Mouse (Mus musculus) cerebellum, adult 11 months (tissue): Measurements from ENCODE around the gene Rfx4.

Experiments used
- DNase-seq: peaks from one replicate; pipeline ENCODE4 v3.0.0; 2022

Gene Rfx4

DNA sequence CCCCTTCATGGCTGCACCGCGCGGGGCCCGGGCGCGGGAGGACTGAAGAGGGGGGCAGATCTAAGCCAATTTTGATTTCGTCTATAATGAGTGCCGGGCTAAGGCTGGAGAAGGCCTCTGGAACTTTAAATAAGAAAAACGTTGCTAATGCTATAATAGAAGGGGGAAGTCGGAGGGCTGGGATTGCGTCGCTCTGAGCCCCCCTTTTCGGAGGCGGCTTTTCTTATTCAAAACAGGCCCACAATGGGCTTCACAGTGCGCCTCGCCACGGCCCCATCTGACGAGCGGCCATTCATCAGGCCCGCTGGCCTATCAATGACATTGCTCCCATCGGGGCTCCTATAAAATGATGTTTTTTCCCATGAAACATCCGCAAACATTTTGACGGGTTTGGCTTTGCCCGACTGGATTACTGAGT is at the start of gene Rfx4:
Gene Rfx4, plus strand, starts transcription at position 277 of the 418 bp plus-strand sequence.
- no peak for DNase-seq

DNA sequence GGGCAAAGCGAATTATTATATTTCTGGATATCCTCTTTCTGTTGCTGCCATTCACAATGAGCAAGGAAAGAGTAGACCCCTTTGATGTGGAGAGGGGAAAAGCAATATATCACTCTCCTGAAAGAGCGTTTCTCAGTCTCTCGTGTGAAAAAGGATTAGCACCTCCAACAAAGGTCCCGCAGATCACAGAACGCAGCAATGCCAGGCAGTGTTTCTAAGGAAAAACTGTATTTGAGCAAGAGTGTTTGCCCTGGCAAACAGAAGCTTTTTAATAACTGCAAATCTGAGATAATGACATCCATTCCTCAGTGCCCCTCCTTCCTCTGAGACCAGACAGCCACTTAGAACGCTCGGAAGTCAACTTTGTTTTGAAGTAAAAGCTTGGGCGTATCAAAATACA is 49.3 kb upstream of the Rfx4 start:
- DNase-seq = no peak

DNA sequence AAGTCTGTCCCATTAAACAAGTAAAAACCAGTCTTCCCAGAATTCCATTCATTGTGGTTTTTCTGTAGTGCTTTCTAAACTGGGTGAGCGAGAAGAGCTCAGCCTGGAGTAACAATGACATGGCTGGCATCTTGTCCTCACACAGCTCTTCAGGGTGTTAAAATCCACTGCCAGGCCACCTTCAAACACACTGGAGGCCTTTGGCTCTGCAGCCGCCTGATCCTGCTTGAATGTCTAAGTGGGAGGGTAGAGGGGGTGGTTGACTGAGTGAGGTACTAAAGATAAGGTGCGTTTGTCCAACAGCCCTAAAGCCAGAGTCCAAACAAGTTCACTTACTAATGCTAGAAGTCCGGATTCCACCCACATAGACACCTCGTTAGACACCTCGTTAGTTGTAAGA is 48.6 kb upstream of the Rfx4 start:
- no peak for DNase-seq

DNA sequence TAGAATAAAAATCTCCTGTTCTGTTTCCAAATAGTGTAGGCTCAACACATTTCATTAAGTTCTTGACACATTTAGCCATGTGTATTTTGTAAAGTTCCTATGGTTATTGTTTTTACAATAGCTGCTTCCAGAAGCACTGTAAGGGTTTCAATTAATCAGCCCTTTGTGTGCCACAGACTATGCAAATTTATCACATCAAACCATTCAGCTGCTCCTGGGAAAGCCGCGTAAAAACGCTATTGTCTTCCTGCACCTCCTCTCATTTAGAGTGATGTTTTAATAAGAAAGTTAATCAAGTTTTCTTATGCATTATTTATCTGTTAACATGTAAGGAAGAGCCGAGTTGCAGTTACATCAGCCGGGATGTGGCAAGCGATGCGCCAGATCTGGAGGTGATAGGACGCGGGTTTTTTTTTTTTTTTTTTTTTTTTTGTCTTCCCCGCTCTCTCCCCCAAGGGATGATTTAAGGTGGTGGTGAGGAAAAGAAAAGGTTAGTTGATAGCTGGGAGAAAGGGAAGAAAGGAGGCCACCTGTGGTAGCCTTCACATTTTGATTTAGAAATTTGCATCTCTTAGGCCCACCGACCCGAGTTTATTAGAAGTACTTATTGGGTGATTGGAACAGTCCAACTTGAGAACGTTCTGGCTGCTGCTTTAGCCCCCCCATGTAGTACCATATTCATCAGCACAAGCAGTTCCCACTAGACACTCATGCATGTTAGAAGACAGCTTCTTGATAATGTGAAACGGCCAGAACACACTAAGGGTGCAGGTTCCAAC is 47.9 kb upstream of the Rfx4 start:
- DNase-seq = no peak

DNA sequence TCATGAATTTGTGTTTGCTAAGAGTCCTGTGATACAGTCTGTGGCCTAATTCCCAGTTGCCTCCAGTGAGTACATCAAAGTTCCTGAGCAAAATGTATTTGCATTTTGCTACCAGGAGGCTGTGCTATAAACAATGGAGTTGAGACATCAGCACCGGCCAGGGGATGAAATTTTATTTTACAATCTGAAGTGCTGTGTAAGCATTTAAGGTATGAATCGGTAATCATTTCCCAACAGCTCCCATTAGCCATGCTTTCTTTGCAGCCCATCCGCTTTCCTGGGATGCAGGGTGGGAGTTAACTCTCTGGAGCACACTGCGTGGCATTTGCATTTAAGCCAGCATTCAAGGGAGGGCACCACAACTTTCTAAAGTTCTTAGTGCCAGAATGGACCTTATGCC is 45.7 kb upstream of the Rfx4 start:
- no peak for DNase-seq

DNA sequence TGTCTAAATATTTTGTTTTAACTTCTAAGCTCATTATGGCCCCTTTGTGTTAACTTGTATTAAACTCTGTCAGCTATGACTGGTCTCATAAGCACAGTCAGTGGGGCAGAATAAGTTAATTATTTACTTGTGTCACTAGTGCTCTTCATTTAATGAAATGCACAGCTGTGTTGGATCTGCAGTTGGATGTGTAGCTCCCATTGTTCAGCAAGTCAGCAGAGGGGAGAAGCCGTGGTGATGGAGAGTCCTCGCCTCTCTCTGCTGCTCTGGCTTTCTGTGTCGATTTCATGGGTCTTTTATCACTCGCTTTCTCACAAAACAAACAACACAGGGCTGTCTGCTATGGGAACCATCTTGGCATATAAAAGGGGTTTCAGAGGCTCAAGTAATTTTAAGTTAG is 45.0 kb upstream of the Rfx4 start:
- no peak for DNase-seq

DNA sequence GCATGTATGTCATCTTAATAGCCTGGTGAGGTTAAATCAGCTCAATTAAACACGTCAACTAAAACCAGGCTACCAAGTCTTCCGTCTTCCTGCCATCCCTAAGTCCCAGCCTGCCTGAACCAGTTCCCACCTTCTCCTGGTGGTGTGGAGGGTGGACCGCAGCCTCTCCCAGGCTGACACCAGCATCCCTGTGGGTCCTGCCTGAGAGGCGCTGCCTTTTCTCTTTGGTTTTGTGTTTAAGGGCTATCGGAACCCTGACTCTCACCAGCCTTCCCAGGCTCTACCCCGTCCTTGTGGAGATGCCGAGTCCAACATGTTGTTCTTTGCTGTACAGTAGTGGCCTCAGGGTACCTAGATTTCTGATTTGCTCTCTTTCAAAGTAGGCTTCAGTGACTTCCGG is 44.4 kb upstream of the Rfx4 start:
- no peak for DNase-seq

DNA sequence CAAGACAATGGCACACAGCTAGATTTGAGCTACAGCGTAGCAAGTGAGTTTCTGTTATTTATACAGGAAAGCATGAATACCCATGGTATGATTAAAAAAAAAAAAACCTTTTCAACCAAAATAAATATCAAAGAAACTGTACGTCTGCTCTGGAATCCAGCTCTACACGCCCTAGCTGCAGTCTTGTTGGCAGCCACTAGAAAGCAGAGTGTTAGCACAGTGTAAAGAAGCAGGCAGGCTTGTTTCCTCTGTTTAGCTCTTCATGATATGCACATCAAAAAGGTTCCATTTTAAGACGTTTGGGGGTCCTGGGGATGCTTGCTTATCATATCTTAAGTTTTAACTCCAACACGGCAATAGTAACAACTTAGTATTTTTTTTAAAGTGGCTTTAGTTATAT is 43.9 kb upstream of the Rfx4 start:
- DNase-seq = no peak

DNA sequence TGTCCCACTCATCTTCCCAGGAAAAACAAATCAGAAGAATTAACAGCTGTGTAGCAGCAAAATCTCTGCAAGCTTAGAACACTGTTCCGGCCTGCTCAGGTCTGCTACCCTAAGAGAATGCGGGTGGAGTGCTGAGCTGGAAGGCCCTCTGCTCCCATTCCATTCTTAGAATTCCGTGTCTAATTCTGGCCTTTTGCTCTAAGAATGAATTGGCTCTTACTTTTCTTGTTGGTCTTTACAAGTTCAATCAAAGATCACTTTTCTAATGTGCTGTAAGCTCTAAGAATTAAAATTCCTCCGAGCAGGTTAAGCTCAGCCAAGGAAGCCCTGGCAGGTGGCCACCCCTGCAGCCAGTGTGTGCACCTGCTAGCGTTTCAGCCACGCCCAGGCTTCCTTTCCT is 43.3 kb upstream of the Rfx4 start:
- DNase-seq = no peak

DNA sequence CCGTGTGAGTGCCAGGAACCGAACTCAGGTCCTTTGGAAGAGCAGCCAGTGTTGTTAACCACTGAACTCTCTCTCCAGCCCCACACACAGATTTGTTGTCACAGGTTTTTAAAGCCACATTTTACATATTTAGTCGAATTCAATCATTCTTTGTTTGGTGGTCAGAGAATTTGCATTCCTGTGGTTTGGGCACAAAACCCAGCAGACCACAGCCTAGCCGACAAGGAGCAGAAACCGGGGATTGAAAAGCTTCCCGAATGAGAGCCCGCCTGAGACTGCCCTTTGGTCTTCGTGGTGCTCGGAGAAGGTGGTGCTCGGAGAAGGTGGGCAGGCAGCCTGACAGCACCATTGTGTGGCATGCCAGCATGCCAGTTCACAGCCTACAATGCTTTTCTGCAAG is 42.8 kb upstream of the Rfx4 start:
- DNase-seq = no peak

DNA sequence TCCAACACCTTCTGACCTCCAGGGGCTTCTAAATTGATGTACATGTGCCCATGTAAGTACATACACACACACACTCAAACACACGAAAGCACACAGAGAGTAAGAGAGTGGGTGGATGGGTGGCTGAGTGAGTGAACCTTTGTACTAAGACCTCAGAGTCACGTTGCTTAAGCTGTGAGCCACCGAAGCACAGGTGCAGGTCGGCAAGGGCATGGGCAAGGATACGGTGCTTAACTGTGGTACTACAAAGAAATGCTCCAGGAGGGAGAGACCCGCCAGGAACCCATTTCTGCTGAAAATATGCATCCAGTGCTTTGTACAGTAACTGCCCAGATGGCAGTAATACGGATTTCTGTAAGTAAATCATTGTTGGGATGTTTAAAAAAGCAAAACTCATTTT is 40.2 kb upstream of the Rfx4 start:
- DNase-seq = no peak

DNA sequence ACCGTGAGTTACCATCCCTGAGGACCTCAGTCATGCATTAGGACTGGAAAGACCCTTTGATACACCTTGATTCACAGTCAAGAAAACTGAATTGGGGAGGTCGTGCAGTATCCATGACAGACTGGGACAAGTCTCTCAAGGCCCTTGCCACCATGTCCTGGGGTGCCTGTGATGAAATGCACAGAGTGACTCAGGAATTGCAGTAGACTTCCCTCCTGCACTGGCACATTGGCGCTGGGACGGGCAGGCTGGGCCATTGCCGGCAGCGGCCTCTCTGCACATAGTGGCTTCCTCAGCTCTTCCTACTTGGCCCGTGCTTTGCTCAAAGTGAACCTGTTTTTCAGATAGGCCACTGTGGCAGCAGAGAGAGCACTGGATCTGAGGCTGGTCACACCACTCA is 39.3 kb upstream of the Rfx4 start:
- DNase-seq = no peak

DNA sequence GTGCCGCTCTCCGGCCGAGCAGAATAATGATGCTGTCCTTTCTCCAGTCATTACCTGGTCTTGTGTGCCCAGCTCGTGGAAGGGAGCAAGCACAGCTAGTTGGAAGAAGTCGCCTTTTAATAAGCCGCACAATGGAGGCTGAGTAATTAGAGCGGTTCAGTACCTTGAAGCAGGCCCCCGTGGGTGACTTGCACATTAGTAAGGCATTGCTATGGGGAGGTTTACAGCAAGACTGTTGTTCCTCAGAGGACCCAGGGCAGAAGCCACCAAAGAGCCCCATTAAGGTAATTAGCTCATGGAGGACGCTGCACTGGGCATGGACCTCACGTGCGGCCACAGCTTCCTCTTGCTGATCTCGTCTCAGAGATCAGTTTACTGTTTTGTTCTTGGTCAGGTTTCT is 33.2 kb upstream of the Rfx4 start:
- no peak for DNase-seq

DNA sequence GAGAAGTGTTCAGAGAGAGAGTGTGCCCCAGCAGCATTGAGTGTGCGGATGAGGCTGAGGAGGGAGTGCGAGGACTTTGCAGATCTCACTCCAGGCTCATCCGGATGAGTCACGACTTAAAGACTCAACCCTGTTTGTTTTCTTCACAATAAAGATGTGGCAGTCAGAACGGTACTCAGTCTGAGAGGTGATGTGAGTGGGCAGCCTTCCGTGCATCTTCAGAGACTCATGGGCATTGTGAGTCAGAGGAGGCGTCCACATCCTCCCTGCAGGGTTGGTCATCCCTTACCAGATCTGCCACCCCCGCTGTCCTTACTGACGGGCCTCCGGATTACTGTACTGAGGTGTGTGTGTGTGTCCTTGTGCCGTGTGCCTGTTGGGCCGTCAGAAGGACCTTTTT is 28.9 kb upstream of the Rfx4 start:
- DNase-seq = no peak

DNA sequence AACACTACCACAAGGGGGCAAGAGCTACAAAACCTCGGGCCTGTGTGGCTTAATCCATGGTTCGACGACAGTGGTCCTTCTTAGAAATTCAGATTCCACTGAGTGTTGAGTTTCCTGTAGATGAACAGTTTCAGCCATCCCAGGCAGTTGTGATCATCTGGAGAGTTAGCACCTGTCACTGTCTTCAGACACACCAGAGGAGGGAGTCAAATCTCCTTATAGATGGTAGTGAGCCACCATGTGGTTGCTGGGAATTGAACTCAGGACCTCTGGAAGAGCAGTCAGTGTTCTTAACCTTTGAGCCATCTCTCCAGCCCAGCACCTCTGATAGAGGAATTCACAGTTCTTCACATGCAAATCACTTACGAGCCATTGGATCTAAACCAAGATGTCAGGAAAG is 28.1 kb upstream of the Rfx4 start:
- DNase-seq = no peak

DNA sequence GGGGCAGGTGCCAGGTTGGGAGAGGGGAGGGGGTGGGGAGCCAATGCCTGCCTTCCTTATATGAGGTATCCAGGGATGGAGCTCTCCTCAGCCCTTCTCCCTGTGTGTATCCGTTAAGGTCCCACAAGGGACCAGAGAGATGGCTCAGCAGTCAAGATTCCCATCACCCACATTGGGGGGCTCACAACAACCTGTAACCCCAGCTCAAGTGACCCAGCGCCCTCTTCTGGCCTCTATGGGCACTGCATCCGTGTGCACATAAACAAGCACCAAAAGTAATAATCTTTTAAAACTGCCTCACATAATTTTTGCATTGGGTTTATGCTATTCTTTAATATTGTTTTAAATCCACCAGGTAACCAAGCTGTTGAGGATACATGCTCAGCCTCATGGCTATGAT is 25.8 kb upstream of the Rfx4 start:
- DNase-seq = no peak

DNA sequence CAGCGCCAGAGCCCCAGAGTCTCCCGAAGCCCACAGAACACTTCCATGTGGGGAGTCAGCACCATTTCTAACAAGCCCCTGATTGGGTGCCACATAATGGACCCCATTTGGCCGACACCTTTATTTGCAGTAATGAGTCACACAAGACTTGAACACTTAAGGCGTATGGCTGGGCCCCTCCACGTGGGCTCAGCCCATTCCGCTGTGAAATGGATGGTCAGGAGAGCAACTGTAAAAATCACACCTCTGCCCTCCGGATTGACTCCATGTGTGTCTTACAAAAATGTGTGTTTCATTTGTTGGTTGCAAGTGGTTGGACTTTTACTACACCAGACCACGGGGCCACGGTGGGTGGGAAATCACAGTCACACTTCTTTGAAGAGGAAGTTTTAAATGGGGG is 24.9 kb upstream of the Rfx4 start:
- no peak for DNase-seq

DNA sequence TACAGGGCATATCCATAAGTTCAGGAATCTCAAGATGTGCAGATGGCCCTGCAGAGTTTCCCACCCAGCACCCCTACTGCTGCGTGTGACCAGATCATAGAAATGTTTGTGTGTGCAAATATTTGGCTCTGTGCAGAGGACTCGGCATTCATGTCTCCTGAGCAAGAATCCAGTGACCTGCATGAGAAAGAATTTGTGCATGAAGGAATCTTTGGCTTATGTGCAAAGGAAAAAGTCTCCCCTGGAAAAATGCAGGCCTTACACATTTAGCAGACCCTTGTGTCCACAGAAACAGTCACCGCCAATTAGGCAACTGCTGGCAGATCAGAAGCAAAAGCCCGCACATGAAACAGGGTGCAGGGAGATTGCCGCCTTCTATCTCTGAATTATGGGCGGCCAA is 22.4 kb upstream of the Rfx4 start:
- no peak for DNase-seq

DNA sequence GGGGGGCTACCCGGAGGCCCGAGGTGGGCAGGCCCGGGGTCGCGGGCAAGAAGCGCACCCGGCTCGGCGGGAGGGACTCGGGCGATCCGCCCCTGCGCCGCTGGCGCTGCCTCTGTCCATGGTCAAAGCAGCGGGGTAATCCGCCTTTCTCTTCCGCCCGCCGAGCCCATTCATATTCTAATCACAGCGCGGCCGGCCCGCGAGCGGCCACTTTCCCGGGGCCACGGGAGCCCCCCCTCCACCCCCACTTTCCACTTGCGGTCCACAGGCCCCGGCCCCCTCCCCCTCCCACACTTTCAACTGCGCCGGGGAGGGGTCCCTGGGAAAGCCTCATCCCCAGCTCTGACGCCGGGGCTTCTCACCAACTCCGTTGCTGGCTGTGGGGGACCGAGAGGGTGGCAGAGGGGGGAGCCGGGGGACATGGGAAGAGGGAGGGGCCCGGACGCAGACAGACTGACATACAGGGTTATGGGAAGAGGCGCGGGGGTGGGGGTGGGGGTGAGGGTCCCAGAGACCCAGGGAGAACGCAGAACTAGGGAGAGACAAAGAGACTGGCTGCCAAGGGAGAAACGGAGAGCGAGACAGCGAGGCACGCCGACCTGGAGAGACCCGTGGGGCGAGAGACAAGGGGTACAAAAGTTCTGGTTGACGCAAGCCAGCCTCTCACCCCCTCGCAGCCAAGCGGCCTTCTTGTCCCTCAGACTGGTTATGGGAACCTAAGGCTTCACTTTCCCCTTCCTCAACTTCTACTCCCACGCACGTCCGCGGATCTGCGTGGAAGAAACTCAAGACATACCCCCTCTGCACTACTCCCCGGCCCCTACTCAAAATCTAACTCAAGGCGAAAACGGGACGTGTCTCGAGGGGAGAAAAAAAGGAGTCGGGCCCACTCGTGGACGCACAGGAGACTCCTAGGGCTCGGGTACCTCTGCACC is 744 bp upstream of the Rfx4 start:
- DNase-seq = no peak

DNA sequence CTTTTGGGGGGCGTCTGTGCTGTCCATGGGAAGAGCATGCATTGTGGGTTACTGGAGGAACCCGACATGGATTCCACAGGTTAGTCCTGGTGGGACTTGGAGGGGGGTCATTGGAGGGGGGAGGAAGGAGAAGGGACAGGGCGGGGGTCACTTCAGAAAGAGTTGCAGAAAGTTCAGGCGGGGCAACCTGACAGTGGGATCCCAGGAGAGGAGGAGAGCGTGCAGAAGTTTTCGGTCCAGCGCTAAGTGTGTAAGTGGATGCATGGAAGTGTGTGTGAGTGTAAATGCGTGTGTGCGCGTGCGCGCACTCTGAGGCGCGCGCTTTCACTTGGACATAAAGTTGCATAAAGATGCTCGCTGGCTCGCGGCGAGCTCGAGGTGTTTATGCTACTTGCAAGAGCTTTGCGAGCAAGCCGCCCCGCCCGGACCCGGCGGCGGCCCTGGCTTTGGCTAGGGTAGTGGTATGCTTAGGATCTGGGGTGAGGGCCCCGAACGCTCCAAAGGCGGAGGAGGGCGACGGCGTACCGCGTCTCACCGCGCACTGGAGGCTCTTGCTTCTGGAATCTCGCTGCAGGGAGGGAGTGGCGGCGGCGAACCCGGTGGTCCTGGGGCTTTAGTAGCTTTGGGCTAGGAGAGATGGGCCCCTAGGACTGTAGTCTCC is 703 bp downstream of the Rfx4 start:
- DNase-seq = no peak

DNA sequence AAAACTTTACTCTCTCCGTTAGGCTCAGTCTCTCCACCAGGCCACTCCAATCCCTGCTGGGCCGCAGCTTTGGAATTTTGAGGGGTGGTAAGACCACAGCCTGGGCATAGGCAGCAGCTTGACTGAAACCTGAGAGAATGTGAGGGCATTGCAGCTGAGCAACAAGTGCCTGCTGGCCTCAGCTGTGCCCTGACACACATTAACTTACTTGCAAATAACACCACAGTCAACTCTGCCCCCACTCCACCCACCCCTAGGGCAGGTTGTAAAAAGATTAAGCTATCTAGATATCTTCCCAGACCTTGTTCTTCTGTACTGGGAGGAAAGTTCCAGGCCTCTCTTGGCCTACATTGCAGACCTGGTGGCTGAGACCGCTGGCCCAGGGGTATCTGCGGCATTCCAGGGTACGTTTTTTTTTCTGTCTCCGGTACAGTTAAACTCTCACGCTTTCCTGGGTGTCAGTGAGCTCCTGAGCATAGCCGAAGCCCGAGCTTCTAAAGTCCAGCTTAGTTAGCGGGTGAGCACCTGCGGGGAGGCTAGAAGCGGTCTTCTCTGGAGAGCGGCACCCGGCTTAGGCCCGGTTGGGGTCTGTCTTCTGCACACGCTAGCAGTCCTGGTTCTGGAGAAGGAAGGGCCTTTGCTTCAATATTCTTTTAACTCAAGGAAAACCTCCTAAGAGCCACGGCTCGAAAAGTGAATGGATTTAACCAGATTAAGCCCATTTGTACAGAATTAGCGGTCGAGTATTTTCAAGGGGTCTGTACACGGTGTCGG is 1.8 kb downstream of the Rfx4 start:
- DNase-seq = no peak

DNA sequence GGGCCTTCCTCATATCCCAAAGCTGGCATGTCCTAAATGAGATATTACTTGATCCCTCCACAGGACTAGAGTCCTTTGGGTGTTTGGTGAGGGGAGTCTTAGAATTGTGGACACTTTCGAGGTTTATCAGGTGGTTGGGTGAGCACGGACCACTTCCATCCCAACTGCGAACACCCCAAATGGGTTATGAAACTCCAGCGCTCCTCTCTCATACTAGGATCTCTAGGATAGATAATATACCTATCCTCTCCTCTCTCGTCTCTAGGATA is 2.3 kb downstream of the Rfx4 start:
- DNase-seq = no peak
